Mouse (Mus musculus): ENCODE measurements around the gene Fam196a. TPM values are rescaled to one million over a fixed set of nuclear protein-coding genes. Genes with fewer than 3 reads are reported as not detected.
A peak's percentile ranks its signal among the peaks of the same experiment; 100 is the strongest.

Gene Fam196a
- 0.27 TPM for polyA plus RNA-seq (2012; fragmentation: generic; extraction: Trizol)
- long read RNA-seq, experiment 1: 0 reads
- long read RNA-seq, experiment 2: 0 reads

DNA sequence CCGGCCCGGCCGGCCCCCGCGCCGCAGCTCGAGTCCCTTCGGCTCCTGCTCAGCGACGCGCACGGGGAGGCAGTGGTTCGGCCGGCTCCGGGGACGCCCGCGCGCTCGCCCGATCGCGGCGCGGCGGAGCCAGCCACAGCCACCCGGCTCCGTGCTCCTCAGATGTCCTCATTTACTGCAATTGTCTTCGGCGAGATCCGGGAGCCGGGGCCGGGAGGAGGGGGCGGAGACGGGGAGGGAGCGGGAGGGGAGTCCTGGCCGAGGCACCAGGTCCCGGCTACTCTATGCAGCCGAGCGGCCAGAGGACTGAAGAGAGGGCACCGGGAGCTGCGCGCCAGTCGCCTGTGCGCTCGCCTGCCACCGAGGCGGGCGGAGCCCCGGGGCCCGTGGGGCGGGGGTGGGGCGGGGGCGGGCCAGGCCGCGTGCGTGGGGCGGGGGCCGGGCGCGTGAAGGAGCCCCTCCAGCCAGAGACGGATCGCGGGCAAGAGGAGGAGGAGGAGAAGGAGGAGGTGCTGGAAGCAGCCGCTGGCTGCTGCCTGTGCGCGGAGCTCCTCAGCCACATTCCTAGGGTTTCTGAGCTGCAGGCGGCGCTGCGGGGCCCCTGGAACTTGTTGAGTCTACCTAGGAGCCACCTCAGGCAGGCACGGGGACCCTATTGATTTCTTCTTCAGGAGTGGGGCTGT lies at the start of gene Fam196a:
TSS of gene Fam196a (minus strand) at position 504 of the 683 bp plus-strand sequence.
- Histone ChIP-seq H3K27me3 (ENCODE audit: control insufficient read depth, insufficient read depth, insufficient read length) (no peaks in the 10 kb centered on the region), H3K79me3 (ENCODE audit: low read depth) (no peaks in the 10 kb centered on the region), H3K36me3 (ENCODE audit: control insufficient read depth, insufficient read depth) (no peaks in the 10 kb centered on the region), H3K4me3 (ENCODE audit: insufficient read depth, poor library complexity, severe bottlenecking) (no peak within 1 kb of the TSS), H3ac (ENCODE audit: control insufficient read depth, insufficient read length, low read depth) (no peak within 1 kb of the TSS), H3K79me2 (ENCODE audit: control insufficient read depth, insufficient read depth) (no peaks in the 10 kb centered on the region)
- TF ChIP-seq MYOG (IDR thresholded peaks at IDR 0.05; ENCODE audit: control insufficient read depth, extremely low read depth, insufficient read length) (no peak), MAX (IDR thresholded peaks at IDR 0.05) (no peak)

DNA sequence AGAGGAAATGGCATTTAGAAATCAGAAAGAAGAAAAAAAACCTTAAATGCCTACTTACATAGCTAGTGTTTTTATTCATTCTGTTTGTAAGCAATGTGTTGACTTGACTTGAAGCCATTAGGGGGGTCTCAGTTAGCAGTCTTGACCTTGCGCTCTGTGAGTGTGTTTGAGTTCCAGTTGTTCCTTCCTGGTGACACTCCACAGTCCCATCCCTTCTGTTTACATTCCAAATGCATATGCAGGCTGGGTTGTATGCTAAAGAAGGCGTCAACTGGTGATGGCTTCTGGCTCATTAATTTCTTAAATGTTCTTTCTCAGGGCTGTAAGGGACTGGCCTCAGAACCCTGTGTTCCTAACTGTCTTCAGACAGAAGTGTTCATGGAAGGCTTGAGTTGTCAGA lies 23.4 kb upstream of the Fam196a start:
- no peak for TF ChIP-seq MYOG (IDR thresholded peaks at IDR 0.05; ENCODE audit: control insufficient read depth, extremely low read depth, insufficient read length)
- no peak for TF ChIP-seq MYOD1 (IDR thresholded peaks at IDR 0.05; ENCODE audit: control insufficient read depth, insufficient read length, low read depth)
- no peak for TF ChIP-seq CTCF (IDR thresholded peaks at IDR 0.05; ENCODE audit: control insufficient read depth, insufficient read depth, insufficient read length)
- TF ChIP-seq CEBPB (IDR thresholded peaks at IDR 0.05; ENCODE audit: low read depth): no peak
- no peak for TF ChIP-seq USF1 (IDR thresholded peaks at IDR 0.05; ENCODE audit: low read depth)
- no peak for TF ChIP-seq FOSL1 (IDR thresholded peaks at IDR 0.05; ENCODE audit: insufficient read depth, low read length, poor library complexity, severe bottlenecking)
- TF ChIP-seq MAX (IDR thresholded peaks at IDR 0.05): no peak

DNA sequence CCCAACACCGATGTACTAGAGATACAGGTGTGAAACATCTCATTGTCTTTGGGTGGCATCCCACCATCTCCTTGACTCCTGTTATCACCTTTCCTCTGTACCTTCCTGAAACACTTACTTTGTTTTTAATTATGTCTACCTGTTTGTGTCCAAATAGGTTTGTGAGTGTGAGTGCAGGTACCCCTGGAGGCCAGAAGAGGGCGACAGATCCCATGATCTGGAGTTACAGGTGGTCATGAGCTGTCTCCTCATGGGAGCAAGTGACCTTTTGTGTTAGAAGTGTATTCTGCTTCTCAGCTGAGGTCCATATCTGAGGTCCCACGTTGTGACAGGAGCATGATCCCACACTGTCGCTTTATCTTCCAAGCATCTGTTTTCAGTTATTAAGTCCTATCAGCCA lies 22.6 kb upstream of the Fam196a start:
- no peaks in the 10 kb centered on the region for H3K79me3 ChIP-seq (ENCODE audit: low read depth)
- H3K79me2 ChIP-seq (ENCODE audit: control insufficient read depth, insufficient read depth): no peaks in the 10 kb centered on the region
- TF ChIP-seq MYOG (IDR thresholded peaks at IDR 0.05; ENCODE audit: control insufficient read depth, extremely low read depth, insufficient read length) (no peak), CTCF (IDR thresholded peaks at IDR 0.05; ENCODE audit: control insufficient read depth, insufficient read depth, insufficient read length) (peak; percentile 22)
- no peaks in the 10 kb centered on the region for H3K27me3 ChIP-seq (ENCODE audit: control insufficient read depth, insufficient read depth, insufficient read length)
- no peaks in the 10 kb centered on the region for H3K36me3 ChIP-seq (ENCODE audit: control insufficient read depth, insufficient read depth)
- no peak overlapping the region for H3K4me3 ChIP-seq (ENCODE audit: insufficient read depth, poor library complexity, severe bottlenecking)
- no peak overlapping the region for H3ac ChIP-seq (ENCODE audit: control insufficient read depth, insufficient read length, low read depth)

More for the DNA sequence above, 23.4 kb upstream of the Fam196a start:
- no peaks in the 10 kb centered on the region for H3K27me3 ChIP-seq (ENCODE audit: control insufficient read depth, insufficient read depth, insufficient read length)
- H3ac ChIP-seq (ENCODE audit: control insufficient read depth, insufficient read length, low read depth): no peak overlapping the region
- no peak overlapping the region for H3K4me3 ChIP-seq (ENCODE audit: insufficient read depth, poor library complexity, severe bottlenecking)
- no peaks in the 10 kb centered on the region for H3K36me3 ChIP-seq (ENCODE audit: control insufficient read depth, insufficient read depth)
- no peaks in the 10 kb centered on the region for H3K79me2 ChIP-seq (ENCODE audit: control insufficient read depth, insufficient read depth)
- H3K79me3 ChIP-seq (ENCODE audit: low read depth): no peaks in the 10 kb centered on the region

DNA sequence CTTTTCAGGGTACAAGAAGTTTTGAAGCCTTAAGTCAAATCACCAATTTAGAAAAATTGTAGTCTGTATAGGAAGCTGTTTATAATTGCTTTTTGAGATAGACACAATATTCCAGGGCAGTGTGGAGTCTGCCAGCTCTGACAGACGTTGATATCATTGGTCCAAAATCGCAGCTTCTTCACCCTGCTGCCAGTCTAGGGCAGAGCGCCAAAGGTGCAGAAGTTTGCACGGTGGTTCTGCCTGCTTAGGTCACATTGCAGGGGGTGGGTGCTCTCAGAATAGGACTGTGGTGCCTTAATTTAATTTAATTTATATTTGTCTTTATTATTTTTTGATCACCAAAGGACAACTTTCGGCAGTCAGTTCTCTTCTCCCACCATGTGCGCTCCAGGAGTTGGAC lies 20.9 kb upstream of the Fam196a start:
- no peaks in the 10 kb centered on the region for H3K79me3 ChIP-seq (ENCODE audit: low read depth)
- no peak overlapping the region for H3K4me3 ChIP-seq (ENCODE audit: insufficient read depth, poor library complexity, severe bottlenecking)
- no peaks in the 10 kb centered on the region for H3K79me2 ChIP-seq (ENCODE audit: control insufficient read depth, insufficient read depth)
- no peak overlapping the region for H3ac ChIP-seq (ENCODE audit: control insufficient read depth, insufficient read length, low read depth)
- TF ChIP-seq FOSL1 (IDR thresholded peaks at IDR 0.05; ENCODE audit: insufficient read depth, low read length, poor library complexity, severe bottlenecking): no peak
- no peak for TF ChIP-seq MAX (IDR thresholded peaks at IDR 0.05)
- TF ChIP-seq MYOG (IDR thresholded peaks at IDR 0.05; ENCODE audit: control insufficient read depth, extremely low read depth, insufficient read length): no peak
- no peak for TF ChIP-seq CTCF (IDR thresholded peaks at IDR 0.05; ENCODE audit: control insufficient read depth, insufficient read depth, insufficient read length)
- no peak for TF ChIP-seq USF1 (IDR thresholded peaks at IDR 0.05; ENCODE audit: low read depth)
- TF ChIP-seq CEBPB (IDR thresholded peaks at IDR 0.05; ENCODE audit: low read depth): no peak
- TF ChIP-seq MYOD1 (IDR thresholded peaks at IDR 0.05; ENCODE audit: control insufficient read depth, insufficient read length, low read depth): no peak
- H3K36me3 ChIP-seq (ENCODE audit: control insufficient read depth, insufficient read depth): no peaks in the 10 kb centered on the region
- no peaks in the 10 kb centered on the region for H3K27me3 ChIP-seq (ENCODE audit: control insufficient read depth, insufficient read depth, insufficient read length)

DNA sequence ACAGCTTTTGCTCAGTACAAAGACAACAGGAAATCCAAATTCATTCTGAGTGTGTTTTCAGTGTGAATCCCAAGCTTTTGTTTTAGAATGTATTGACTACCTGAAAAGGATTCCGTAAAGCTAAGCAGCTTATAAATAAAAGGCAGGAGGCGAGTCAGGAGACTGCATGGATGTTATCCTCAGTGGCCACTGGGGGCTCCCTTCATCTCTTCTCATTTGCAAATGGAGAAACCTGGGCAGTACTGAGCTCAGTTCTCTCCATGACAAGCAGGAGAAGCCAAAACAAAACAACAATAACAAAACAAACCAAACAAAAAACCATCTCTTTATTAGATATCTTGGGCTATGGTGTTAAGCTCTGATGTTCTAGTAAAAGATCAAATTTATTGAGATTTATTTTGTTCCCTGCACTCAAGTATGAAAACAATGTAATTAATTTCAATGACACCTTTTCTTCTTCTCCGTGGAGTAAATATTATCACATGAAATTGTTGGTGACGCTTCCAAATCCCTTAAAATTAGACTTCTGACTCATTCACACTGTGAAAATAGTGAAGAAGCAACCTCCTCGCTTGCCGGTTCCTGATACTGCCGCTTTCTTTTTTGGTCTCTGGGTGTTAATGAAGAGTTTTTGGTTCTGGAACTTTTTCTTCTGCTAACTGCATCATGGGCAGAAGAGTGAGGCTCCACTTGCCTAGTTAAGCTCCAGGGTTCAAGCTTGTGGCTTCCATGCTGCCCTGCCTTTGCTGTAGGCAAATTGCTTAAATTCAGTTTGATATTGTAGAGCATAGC lies 7.9 kb upstream of the Fam196a start:
- Histone ChIP-seq H3K27me3 (ENCODE audit: control insufficient read depth, insufficient read depth, insufficient read length) (no peaks in the 10 kb centered on the region), H3K36me3 (ENCODE audit: control insufficient read depth, insufficient read depth) (no peaks in the 10 kb centered on the region), H3K4me3 (ENCODE audit: insufficient read depth, poor library complexity, severe bottlenecking) (no peak overlapping the region), H3K79me2 (ENCODE audit: control insufficient read depth, insufficient read depth) (no peaks in the 10 kb centered on the region), H3ac (ENCODE audit: control insufficient read depth, insufficient read length, low read depth) (no peak overlapping the region), H3K79me3 (ENCODE audit: low read depth) (no peaks in the 10 kb centered on the region)
- TF ChIP-seq CTCF (IDR thresholded peaks at IDR 0.05; ENCODE audit: control insufficient read depth, insufficient read depth, insufficient read length) (no peak), MYOD1 (IDR thresholded peaks at IDR 0.05; ENCODE audit: control insufficient read depth, insufficient read length, low read depth) (no peak)

DNA sequence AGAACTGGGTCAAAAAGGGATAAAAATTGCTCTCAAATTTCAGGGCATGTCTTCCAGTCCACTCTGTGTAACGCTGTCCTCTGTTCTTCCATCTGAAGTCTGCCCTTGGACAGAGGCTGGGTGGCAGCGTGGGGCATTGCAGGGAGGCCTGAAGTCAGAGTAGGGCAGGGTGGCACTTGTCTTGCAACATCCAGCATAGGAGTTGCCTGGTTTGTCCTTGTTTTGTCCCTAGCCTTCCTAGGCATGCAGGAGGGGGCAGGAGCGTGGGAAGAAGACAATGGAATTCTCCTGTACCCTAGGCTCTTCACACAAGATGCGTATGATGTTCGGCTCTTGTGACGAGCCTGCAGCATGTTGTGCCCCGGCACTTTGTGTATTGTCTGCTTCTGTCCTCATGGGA lies 5.5 kb upstream of the Fam196a start:
- H3K27me3 ChIP-seq (ENCODE audit: control insufficient read depth, insufficient read depth, insufficient read length): no peaks in the 10 kb centered on the region
- H3K79me2 ChIP-seq (ENCODE audit: control insufficient read depth, insufficient read depth): no peaks in the 10 kb centered on the region
- no peaks in the 10 kb centered on the region for H3K36me3 ChIP-seq (ENCODE audit: control insufficient read depth, insufficient read depth)
- TF ChIP-seq MAX (IDR thresholded peaks at IDR 0.05) (no peak), CTCF (IDR thresholded peaks at IDR 0.05; ENCODE audit: control insufficient read depth, insufficient read depth, insufficient read length) (no peak), CEBPB (IDR thresholded peaks at IDR 0.05; ENCODE audit: low read depth) (no peak), MYOD1 (IDR thresholded peaks at IDR 0.05; ENCODE audit: control insufficient read depth, insufficient read length, low read depth) (no peak), USF1 (IDR thresholded peaks at IDR 0.05; ENCODE audit: low read depth) (no peak)
- H3K4me3 ChIP-seq (ENCODE audit: insufficient read depth, poor library complexity, severe bottlenecking): no peak overlapping the region
- no peak overlapping the region for H3ac ChIP-seq (ENCODE audit: control insufficient read depth, insufficient read length, low read depth)
- no peaks in the 10 kb centered on the region for H3K79me3 ChIP-seq (ENCODE audit: low read depth)
